Mouse (Mus musculus): Measurements from ENCODE around the gene Nmrk2. TPM values are rescaled to one million over a fixed set of nuclear protein-coding genes. Genes with fewer than 3 reads are reported as not detected.
"Not testable (repeated sequence)": the region's sequence is repeated elsewhere in the genome, so short reads cannot be mapped to it uniquely, and the experiment has no call there.

The Nmrk2 gene
- polyA plus RNA-seq, 1 experiment = 0.59 TPM

DNA sequence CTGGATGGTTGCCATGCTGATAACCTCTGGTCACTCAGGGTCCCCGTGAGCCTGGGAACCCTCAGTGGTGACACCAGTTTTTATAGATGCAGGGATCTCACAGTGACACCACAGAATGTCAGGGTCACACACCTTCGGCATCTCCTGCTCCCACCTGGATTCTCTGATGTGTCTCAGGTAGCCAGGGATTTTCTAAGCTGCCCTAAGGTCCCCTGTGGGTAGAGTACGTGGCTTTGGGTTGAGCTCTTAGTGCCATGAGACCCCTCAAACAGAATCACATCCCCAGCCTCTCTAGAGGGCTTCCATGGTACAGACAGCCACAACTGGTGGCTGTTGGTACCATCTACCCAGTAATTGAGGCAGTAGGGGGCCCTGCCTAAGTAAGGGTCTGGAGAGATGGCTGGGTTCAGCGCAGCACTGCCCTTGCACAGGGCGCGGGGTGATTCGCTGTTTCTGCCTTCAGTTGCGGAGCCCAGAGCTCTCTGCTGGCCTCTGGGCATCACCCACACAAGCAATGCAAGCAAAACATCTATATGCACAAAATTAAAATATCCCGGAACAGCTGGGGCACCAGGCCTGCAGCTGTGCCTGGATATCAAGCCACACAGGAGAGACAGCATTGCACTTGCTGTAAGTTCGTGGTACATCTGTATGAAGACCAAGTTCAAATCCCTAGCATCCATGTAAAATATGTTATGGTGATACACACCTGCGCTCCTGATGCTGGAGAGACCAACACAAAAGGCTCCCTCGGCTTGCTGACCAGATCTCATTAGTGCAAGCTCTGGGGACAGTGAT lies 34.8 kb upstream of the Nmrk2 start:
- WGBS = 88% methylated on average over 12 of the region's 12 CpGs
- Histone ChIP-seq H3K4me1 (ENCODE audit: control insufficient read depth, insufficient read depth, low read length) (0 out of 2 replicates have a peak, but pooled peaks cover 2% of the 10 kb centered on the region), H3K4me3 (replicated peaks; ENCODE audit: extremely low read depth, low read depth, low read length) (no peak overlapping the region)
- TF ChIP-seq CTCF (IDR thresholded peaks at IDR 0.05; ENCODE audit: insufficient read depth, low read length) = no peak
- no peak for TF ChIP-seq POLR2A (IDR thresholded peaks at IDR 0.05; ENCODE audit: borderline replicate concordance, extremely low read depth, low read depth, low read length)
- DNase-seq = no peak

DNA sequence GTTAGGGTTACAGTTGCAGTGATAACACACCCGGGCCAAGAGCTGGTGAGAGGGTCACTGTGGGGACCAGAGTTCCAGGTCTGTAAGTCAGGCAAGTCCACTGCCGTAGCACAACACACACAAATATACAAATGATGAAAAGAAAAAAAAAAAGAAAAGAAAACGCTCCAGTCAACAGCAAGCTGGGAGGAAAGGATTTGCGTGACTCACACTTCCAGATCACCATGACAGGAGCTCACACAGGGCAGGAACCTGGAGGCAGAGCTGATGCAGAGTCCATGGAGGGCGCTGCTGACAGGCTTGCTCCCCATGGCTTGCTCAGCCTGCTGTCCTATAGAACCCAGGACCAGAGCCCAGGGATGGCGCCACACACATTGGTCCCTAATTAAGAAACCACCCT lies 32.4 kb upstream of the Nmrk2 start:
- 79% methylated on average over 6 of the region's 6 CpGs for WGBS
- no peak for TF ChIP-seq CTCF (IDR thresholded peaks at IDR 0.05; ENCODE audit: insufficient read depth, low read length)
- no peak for TF ChIP-seq POLR2A (IDR thresholded peaks at IDR 0.05; ENCODE audit: borderline replicate concordance, extremely low read depth, low read depth, low read length)
- no peak overlapping the region for H3K4me3 ChIP-seq (replicated peaks; ENCODE audit: extremely low read depth, low read depth, low read length)
- no peak for DNase-seq
- 0 out of 2 replicates have a peak, but pooled peaks cover 2% of the 10 kb centered on the region for H3K4me1 ChIP-seq (ENCODE audit: control insufficient read depth, insufficient read depth, low read length)

DNA sequence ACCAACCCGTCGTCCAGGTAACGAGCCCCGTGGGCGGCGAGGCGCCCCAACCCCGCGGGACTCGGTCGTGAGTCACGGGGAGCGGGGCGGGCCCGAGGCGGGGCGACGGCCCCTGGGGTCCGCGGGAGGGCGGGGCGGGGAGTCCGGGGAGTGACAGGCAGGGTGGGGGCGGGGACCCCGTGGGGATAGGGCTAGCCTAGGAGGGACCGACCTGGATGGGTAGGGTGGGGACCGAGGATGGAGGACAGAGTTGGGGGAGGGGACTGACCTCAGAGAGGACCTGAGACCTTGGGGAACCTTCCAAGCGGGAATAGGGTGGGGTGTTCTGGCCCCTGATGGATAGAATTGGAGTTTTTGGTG lies 31.4 kb upstream of the Nmrk2 start:
- 0 out of 2 replicates have a peak, but pooled peaks cover 2% of the 10 kb centered on the region for H3K4me1 ChIP-seq (ENCODE audit: control insufficient read depth, insufficient read depth, low read length)
- 1% methylated on average over 27 of the region's 28 CpGs for WGBS
- TF ChIP-seq CTCF (IDR thresholded peaks at IDR 0.05; ENCODE audit: insufficient read depth, low read length) = no peak
- no peak for TF ChIP-seq POLR2A (IDR thresholded peaks at IDR 0.05; ENCODE audit: borderline replicate concordance, extremely low read depth, low read depth, low read length)
- no peak for DNase-seq
- peak overlapping the region; percentile 66 for H3K4me3 ChIP-seq (replicated peaks; ENCODE audit: extremely low read depth, low read depth, low read length)

DNA sequence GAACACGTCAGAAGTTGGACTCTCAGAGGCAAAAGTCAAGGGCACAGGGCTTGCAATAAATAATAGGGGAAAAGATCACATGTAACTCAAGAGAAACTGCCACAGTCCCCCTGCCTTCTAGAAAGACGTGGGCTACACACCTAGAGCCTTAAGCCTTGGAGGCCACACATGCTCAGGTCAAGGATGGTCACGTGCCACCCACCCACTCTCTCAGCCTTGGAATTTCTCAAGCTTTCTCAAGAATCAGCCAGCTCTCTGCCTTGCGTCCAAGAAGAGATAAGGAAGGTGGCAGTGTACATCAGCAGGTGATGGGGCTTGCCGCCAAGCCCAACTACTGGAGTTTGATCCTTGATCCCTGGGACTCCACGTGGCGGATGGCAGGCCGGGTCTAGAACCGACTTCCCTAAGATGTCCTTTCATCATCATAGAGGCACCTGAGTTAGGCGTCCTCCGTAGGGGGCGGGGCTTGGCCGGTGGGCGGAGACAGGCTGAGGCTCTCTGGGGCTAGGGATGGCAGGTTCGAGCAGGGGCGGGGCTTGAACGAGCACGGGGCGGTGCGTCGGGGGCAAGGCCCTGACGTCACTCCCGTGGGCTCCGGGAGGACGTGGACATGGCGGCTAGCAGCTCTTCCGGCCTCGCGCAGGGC lies 30.9 kb upstream of the Nmrk2 start, which contains the start of gene Zfr2:
Gene Zfr2 (plus strand): TSS at position 576 of the 646 bp plus-strand sequence.
- peak; percentile 89 for DNase-seq
- TF ChIP-seq CTCF (IDR thresholded peaks at IDR 0.05; ENCODE audit: insufficient read depth, low read length) (no peak), POLR2A (IDR thresholded peaks at IDR 0.05; ENCODE audit: borderline replicate concordance, extremely low read depth, low read depth, low read length) (peak; percentile 83; the same call in 1 of the 2 replicates)
- WGBS = 7% methylated on average over 27 of the region's 29 CpGs
- peak within 1 kb of the TSS; percentile 66 for H3K4me3 ChIP-seq (replicated peaks; ENCODE audit: extremely low read depth, low read depth, low read length)
- H3K4me1 ChIP-seq (ENCODE audit: control insufficient read depth, insufficient read depth, low read length) = 0 out of 2 replicates have a peak, but pooled peaks cover 2% of the 10 kb centered on the region

DNA sequence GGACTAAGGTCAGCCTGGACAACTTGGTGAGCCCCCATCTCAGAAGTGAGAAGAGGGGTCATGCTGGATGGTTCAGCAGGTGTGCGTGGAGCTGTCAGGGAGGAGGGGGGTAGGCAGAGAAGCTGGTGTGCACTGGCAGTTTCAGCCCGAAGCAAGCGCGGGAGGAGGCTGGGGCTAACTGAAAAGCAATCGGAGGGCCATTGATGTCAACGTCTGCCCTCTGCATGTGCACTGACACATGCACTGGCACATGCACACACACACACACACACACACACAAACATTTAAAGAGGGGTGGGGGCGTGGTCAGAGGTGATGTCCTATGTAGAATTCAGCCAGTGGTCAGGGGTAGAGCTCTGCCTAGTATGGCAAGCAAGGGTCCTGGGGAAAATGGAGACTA lies 29.6 kb upstream of the Nmrk2 start:
- no peak for DNase-seq
- 57% methylated on average over 7 of the region's 7 CpGs for WGBS
- H3K4me1 ChIP-seq (ENCODE audit: control insufficient read depth, insufficient read depth, low read length) = 0 out of 2 replicates have a peak, but pooled peaks cover 2% of the 10 kb centered on the region
- H3K4me3 ChIP-seq (replicated peaks; ENCODE audit: extremely low read depth, low read depth, low read length) = no peak overlapping the region
- no peak for TF ChIP-seq CTCF (IDR thresholded peaks at IDR 0.05; ENCODE audit: insufficient read depth, low read length)
- TF ChIP-seq POLR2A (IDR thresholded peaks at IDR 0.05; ENCODE audit: borderline replicate concordance, extremely low read depth, low read depth, low read length) = no peak

DNA sequence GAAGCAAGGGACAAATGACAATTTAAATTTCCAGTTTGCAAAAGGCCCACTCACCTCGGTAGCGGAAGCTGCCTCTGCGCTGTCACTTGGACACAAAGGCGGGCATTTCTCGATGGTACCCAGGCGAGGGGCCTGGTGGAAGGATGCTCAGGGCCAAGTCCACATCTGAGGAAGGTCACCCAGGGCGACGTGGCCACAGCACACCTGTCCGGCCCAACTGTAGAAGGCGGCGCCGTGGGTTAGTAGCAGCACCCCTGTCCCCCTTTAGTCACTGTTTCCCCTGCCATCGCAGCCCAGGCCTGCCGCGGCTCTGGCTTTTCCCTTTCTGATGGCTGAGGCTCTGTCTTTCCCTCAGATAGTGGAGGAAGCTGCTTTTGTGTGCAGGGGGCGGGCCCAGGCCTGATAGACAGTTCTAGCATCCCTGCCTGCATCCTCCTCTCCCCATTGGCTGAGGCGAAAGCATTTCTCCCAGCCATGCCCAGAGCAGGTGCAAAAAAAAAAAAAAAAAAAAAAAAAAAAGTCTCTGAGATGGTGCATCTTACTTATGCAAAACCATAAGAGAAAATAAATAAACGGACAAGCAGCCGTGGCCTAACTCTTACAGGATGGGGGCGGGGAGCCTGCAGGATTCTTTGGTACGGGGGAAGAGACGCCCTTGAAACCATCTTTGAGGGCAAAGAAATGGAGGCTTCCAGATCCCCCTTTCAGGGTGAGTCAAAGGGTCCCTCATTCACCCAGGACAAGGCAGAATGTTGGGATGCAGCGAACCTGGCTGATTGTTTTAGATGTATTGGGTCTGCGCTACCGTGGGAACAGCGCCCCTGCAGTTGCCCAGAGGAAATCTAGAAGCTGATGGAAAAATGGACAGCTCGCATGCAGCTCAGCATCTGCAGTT lies 28.8 kb upstream of the Nmrk2 start, which contains the start of gene Atcay:
Gene Atcay (minus strand): TSS at position 396 of the 895 bp plus-strand sequence.
- DNase-seq = no peak
- Histone ChIP-seq H3K4me1 (ENCODE audit: control insufficient read depth, insufficient read depth, low read length) (0 out of 2 replicates have a peak, but pooled peaks cover 2% of the 10 kb centered on the region), H3K4me3 (replicated peaks; ENCODE audit: extremely low read depth, low read depth, low read length) (no peak within 1 kb of the TSS)
- WGBS = 10% methylated on average over 27 of the region's 27 CpGs
- TF ChIP-seq CTCF (IDR thresholded peaks at IDR 0.05; ENCODE audit: insufficient read depth, low read length) (peak; percentile 57), POLR2A (IDR thresholded peaks at IDR 0.05; ENCODE audit: borderline replicate concordance, extremely low read depth, low read depth, low read length) (no peak)

DNA sequence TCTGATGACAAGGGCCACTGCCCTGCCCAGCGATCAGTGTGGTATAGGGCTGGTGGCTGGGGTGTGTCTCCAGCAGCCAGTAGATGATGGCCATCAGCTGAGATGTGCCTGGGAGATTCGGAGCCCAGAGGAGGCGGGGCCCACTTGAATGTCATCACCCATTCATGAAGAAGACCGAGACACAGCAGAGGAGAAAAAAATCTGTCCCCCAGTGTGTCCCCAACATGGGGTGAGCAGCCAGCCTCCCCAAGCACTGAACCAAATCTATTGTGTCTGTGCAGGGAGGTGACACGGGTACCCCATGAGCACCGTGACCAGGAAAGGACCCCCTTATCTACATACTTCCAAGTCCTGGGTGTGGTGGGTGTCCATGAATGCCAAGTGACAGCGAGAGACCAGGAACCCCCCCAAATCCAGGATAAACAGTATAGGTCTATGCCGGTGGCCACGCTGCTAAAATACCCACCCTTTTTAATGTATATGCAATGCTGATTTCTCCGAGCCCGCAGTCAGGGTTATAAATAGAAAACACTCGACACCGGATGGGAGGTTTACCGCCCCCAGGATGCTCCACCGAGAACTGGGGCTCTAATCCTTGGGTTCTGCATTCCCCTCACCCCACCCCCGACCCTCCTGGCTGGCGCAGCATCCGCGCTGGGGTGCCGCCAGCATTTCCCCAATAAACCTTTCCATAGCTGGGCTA lies 28.0 kb upstream of the Nmrk2 start:
- WGBS = 12% methylated on average over 20 of the region's 20 CpGs
- Histone ChIP-seq H3K4me3 (replicated peaks; ENCODE audit: extremely low read depth, low read depth, low read length) (no peak overlapping the region), H3K4me1 (ENCODE audit: control insufficient read depth, insufficient read depth, low read length) (0 out of 2 replicates have a peak, but pooled peaks cover 2% of the 10 kb centered on the region)
- TF ChIP-seq POLR2A (IDR thresholded peaks at IDR 0.05; ENCODE audit: borderline replicate concordance, extremely low read depth, low read depth, low read length) (no peak), CTCF (IDR thresholded peaks at IDR 0.05; ENCODE audit: insufficient read depth, low read length) (no peak)
- DNase-seq = no peak

DNA sequence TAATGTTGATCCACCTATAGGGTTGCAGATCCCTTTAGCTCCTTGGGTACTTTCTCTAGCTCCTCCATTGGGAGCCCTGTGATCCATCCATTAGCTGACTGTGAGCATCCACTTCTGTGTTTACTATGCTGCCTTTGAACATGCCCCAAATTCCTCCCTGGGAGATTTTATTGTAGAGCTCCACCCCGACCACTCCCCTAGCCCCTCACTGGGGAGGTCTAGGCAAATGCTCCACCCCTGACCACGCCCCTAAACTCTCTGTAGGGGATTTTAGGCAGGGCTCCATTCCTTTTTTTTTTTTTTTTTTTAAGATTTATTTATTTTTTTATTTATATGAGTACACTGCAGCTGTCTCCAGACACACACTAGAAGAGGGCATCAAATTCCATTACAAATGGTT lies 21.9 kb upstream of the Nmrk2 start:
- not testable (repeated sequence) for DNase-seq; H3K4me3 ChIP-seq (replicated peaks; ENCODE audit: extremely low read depth, low read depth, low read length); H3K4me1 ChIP-seq (ENCODE audit: control insufficient read depth, insufficient read depth, low read length)
- 36% methylated on average over 2 of the region's 2 CpGs for WGBS

All from lung, adult 2 months (tissue).